Mouse (Mus musculus) megakaryocyte-erythroid progenitor cell, adult 5 weeks (primary cell): ENCODE data around the gene Ptgs2. TPM values are rescaled to one million over a fixed set of nuclear protein-coding genes. Genes with fewer than 3 reads are reported as not detected.

Experiments used
- polyA plus RNA-seq: library from polyadenylated mRNA; stranded (reverse); fragments of >175 nt; gene quantifications from 2 replicates; pipeline ENCODE4 v1.2.3, GENCODE M21; 2012

Ptgs2 gene
- 0.39 and 0.57 TPM in 2 replicates for polyA plus RNA-seq

GRCm38 (mm10) chr1:150099790-150100333, at the start of gene Ptgs2:
Gene Ptgs2, plus strand, starts transcription at chr1:150100031.

Other genes starting within 250 kb of the Ptgs2 start
- gene Pla2g4a, start 138.7 kb upstream of the Ptgs2 start, polyA plus RNA-seq, result 1.1 and 1.3 TPM in 2 replicates
- not detected in 2 replicates for gene Pdc, start 219.4 kb downstream of the Ptgs2 start, polyA plus RNA-seq